Mouse (Mus musculus) ES-Bruce4 (cell line): ENCODE measurements at regions not wholly inside any gene's neighbourhood (a gene's known extent, or its start where the extent isn't known, plus 50 kb on each side); places are given as distances from the start of the nearest gene placed in this dataset.

ENCODE experiments used
- H3K27ac ChIP-seq: 2 replicates; pipeline ENCODE4 v1.5.1; 2012; ENCODE audit warnings: low read length, inconsistent platforms; ENCODE audit not compliant: insufficient read depth
- H3K27me3 ChIP-seq: 2 replicates; pipeline ENCODE4 v1.6.1; 2012; ENCODE audit warnings: mild to moderate bottlenecking, low read length, inconsistent platforms; ENCODE audit not compliant: control insufficient read depth, poor library complexity, insufficient read depth, severe bottlenecking
- H3K36me3 ChIP-seq: 2 replicates; pipeline ENCODE4 v1.6.1; 2012; ENCODE audit warnings: inconsistent platforms, mild to moderate bottlenecking, low read length, moderate library complexity; ENCODE audit not compliant: control insufficient read depth, poor library complexity, insufficient read depth, severe bottlenecking
- H3K4me1 ChIP-seq: one replicate; pipeline ENCODE4 v1.8.1; 2011; ENCODE audit warnings: low read length; ENCODE audit not compliant: control insufficient read depth, insufficient read depth
- H3K4me3 ChIP-seq: 2 replicates; pipeline ENCODE4 v1.5.1; 2011; ENCODE audit warnings: low read depth, mild to moderate bottlenecking, low read length
- H3K9ac ChIP-seq: 2 replicates; pipeline ENCODE4 v1.6.1; 2012; ENCODE audit warnings: low read depth, mild to moderate bottlenecking, inconsistent platforms; ENCODE audit not compliant: poor library complexity, severe bottlenecking
- H3K9me3 ChIP-seq: replicated peaks from 2 replicates; pipeline ENCODE4 v1.6.1; 2012; ENCODE audit warnings: mild to moderate bottlenecking, low read length, inconsistent platforms; ENCODE audit not compliant: control insufficient read depth, poor library complexity, insufficient read depth, severe bottlenecking
- CTCF ChIP-seq: IDR thresholded peaks from one replicate; pipeline ENCODE4 v1.8.1; 2011; ENCODE audit warnings: low read depth, low read length
- EP300 ChIP-seq: IDR thresholded peaks from 2 replicates; pipeline ENCODE4 v1.6.1; 2011; ENCODE audit warnings: low read depth, low read length; ENCODE audit not compliant: insufficient read depth
- POLR2A ChIP-seq: IDR thresholded peaks from one replicate; pipeline ENCODE4 v1.8.1; 2011; ENCODE audit warnings: low read length; ENCODE audit not compliant: insufficient read depth

GRCm38 (mm10) chr10:96565343-96565742 lies 51.5 kb upstream of the Btg1 start:
- no peaks in the 10 kb centered on the region for H3K36me3 ChIP-seq
- no peak overlapping the region for H3K27ac ChIP-seq
- no peak overlapping the region for H3K4me3 ChIP-seq
- H3K27me3 ChIP-seq, result no peaks in the 10 kb centered on the region
- no peaks in the 10 kb centered on the region for H3K4me1 ChIP-seq
- H3K9ac ChIP-seq, result no peak overlapping the region
- TF ChIP-seq EP300, result no peak
- no peak for TF ChIP-seq CTCF
- TF ChIP-seq POLR2A, result no peak
- H3K9me3 ChIP-seq, result no peaks in the 10 kb centered on the region
